Mouse (Mus musculus): ENCODE results near the gene Mfrp. TPM values are rescaled to one million over a fixed set of nuclear protein-coding genes. Genes with fewer than 3 reads are reported as not detected.

Mfrp gene
- total RNA-seq, 4 experiments from 2014 or later: 0.33 to 1.4 (median 0.95) TPM

DNA sequence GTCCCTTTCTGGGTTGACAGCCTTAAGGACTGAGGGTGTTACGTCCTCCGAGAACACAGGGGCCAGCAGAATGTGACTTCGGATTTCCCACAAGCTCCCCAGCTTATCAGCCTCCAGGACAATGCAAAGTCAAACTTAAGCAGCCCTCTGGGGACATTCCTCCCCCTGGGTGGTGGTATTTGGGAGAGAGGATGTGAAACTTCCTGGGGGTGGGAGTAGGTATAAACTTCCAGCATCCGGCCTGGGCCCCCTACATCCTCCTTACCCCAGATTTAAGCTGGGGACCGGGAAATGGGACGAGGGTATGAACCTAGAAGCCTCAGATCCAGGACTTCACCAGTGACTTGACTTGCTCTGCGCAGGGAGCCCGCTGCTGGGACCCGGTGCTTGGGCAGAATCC is 28.1 kb downstream of the Mfrp start:
- no peak for DNase-seq (ENCODE audit: low spot score in 2 of 2)

DNA sequence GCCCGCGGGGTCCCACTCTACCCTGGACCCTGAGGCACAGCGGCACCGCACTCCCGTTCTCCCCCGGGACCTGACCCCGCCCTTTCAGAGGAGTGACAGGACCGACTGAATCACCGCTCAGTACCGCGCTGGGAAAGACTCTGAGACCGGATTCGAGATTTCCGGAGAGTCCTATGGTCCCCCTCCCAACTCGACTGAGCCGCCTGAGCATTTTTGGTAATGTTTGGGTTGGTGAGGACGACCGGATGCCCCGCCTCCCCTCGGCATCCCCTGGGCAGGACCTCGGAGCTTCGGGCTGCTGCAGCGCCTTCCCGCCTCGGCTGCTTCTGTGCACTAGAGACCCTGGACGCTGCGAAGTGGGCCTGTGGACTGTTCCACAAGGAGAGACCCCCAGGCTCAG is 28.5 kb downstream of the Mfrp start:
- no peak for DNase-seq (ENCODE audit: low spot score in 2 of 2)

DNA sequence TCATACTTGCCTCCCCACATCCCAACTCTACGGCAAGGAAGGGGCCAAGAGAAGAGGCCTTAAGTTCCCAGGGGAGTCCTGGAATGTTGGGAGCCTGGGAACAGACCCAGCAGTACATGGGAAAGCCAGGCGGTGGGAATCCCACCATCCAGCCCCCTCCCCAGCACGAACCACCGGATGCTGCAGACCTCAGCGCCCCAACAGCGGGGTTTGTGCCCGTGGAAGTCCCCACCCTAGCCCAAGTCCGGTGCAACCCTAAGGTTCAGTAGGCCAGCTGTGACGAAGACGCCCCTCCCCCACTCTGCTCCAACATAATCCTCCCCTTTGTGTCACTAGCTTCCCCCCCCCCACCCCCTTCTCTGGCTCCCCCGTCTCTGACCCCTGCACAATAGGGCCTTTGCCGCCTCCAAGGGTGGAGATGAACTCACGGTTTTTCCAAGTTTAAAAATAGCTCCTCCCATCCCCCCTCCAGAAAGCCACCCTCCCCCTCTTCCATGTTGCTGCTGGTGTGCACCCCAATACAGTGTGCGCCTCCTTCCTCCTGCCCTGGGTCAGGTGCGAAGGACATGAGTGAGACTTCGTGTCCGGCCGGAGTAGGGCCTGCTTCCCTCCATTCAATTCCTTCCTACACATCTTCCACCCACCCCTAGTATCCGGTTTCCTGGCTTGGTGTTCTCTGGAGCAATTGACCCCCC is 29.2 kb downstream of the Mfrp start:
- DNase-seq (ENCODE audit: low spot score in 2 of 2): peak in 1 of 2 experiments; percentile 53

DNA sequence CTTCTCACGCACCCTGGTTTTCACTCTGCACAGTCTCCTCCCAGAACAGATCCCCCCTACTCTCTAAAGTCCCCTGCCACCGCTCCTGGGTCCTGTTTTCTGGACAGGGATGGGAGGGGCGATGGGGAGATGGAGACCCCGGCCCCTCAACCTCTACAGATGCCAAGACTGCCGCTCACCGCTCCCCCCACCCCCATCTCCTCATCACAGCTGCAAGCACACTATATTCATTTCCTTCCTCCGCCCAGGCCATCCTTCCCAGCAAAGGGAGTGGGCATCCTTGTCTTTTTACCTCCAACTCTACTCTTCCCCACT is 29.7 kb downstream of the Mfrp start:
- DNase-seq (ENCODE audit: low spot score in 2 of 2): no peak

GRCm38 (mm10) chr9:44132200-44132599 is 30.7 kb downstream of the Mfrp start:
- DNase-seq (ENCODE audit: low spot score in 2 of 2): no peak

DNA sequence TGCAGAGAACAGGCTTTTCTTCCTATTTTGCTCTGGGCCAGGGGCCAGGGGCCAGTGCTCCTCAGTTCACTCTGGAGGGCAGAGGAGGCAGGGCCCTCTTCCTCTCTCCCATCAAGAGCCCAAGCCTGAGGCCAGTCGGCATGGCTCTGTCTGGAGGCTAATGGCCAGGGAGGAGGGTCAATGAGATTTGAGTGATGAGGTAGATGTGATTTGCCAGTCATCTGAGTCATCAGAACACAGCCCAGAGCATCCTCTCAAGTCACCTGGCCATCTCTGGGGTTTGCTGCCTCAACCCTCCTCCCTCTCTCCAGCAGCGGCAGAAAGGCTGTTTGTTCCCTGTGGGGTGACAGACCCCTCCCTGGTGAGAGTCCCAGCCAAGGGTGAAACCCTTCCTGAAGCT is 31.8 kb downstream of the Mfrp start:
- no peak for DNase-seq (ENCODE audit: low spot score in 2 of 2)

GRCm38 (mm10) chr9:44134101-44134850 is 32.7 kb downstream of the Mfrp start, which contains the start of gene Mcam:
TSS of gene Mcam (plus strand) at chr9:44134469.
- no peak for DNase-seq (ENCODE audit: low spot score in 2 of 2)

- DNase-seq (ENCODE audit: low spot score in 2 of 2): no peak
Observed at GRCm38 (mm10) chr9:44134851-44135730, 33.6 kb downstream of the Mfrp start.

DNA sequence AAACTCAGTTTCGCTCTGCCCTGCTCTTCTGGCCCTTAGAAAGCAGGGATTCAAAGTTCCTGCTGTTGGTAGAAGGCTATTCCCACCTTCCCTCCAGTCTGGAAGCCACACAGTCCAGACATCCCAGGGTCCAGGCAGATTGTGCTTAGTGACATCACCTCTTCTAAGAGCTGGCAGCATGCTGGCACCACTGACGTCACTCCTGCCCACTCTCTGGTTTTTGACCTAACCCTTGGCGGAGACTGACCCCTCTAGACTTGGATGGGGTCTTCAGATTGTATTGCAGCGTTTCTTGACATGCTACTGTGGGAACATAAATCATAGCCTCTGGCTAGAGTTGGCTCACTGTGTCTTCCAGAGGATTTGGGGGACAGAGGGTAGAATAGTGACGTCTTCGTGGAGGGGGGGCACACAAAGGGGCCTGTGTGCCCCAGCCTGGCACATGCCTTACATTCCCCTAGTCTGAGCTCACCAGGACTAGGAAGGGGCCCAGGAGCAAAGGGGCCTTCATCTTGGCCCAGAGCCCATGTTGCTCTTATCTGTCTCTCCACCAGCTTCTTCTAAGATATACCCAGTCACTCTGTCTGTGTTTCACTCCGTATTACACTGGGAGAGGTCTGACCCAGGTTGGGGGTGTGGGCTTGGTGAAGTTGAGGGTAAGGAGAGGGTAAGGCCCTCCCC is 34.3 kb downstream of the Mfrp start:
- DNase-seq (ENCODE audit: low spot score in 2 of 2): no peak

- DNase-seq (ENCODE audit: low spot score in 2 of 2): no peak
Observed at GRCm38 (mm10) chr9:44137846-44138245, 36.3 kb downstream of the Mfrp start.

DNA sequence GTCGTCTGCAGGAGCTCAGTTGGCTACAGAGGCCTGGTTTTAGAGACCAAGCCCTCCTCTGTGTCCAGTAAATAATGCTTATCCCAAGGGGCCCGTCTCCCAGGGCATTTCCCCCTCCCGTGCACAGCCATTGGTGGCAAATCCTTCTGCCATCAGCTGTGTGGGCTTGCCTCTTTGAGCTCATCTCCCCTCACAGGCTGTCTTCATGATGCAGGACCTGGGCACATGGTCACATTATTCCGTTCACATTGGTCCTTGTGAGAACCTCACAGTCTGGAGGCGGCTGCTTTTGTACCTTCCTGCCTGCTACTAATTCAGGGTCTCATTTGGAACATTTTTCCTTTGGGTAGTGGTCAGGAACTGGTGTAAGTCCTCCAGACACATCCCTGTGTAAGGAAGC is 40.4 kb downstream of the Mfrp start:
- no peak for DNase-seq (ENCODE audit: low spot score in 2 of 2)

DNA sequence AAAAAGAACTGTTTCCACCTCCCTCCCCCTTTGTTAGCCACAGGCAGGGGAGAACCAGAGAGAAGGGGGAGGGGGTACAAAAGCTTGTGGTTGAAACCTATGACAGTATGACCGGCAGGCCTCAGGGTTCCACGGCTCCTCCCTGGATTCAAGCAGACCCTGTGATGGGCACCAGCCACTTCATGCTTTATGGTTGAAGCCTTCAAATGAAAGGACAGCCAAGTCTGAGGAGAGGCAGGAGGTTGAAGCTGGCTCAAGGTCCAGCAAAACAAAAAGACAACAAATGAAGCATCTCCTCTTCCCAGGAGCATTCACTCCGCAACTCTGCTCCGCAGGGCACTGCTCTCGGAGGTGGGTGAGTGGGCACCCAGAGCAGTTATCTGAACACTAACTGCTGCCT is 41.9 kb downstream of the Mfrp start:
- no peak for DNase-seq (ENCODE audit: low spot score in 2 of 2)

- no peak for DNase-seq (ENCODE audit: low spot score in 2 of 2)
Observed at GRCm38 (mm10) chr9:44144023-44144717, 42.6 kb downstream of the Mfrp start.

DNA sequence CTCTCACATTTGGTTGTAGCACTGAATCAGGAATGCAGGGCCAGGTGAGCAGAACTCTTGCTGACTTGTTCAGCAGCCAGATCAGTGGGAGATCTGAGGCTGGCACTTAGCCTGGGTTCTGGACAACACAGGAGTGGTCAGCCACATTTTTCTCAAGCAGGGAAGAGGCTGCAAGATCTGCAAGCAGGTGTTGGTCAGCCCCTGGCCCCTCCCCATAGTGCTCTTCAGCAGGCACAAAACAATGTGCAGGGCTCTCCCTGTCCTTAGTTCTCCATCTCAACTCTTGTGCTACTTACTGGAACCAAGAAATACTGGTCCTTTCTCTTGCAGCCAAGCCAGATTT is 43.2 kb downstream of the Mfrp start:
- DNase-seq (ENCODE audit: low spot score in 2 of 2): no peak

DNA sequence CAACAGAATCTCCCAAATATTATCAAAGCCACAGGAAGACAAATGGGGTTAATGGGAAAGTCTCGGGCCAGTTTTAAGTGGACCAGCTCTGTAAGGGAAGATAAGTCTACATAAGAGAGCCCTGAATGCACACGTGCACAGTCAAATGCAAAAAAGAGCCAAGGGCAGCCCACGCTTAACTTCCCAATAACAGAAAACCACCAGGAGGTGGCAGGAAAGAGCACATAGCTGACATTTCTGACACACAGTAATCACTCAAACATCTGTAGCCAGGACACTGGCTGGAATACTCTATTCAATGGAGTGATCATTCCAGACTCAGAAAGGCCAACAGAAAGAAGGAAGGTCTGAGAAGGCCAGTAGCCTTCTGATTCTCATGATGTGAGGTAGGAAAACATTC is 45.8 kb downstream of the Mfrp start:
- no peak for DNase-seq (ENCODE audit: low spot score in 2 of 2)

Other genes starting within 250 kb of the Mfrp start
- gene Thy1, start 58.3 kb upstream of the Mfrp start, total RNA-seq (2022): 1,000 to 10,000 TPM in 2 of 4 experiments, 100 to 1,000 TPM in 2; 838 to 6,022 (median 3,337) TPM
- gene Usp2, start 34.7 kb upstream of the Mfrp start, total RNA-seq (2022): 100 to 1,000 TPM in 1 of 4 experiments, 10 to 100 TPM in 3; 82.1 to 101 (median 90.9) TPM
- 10 to 100 TPM; 14.6 to 23.4 (median 18.8) TPM for gene C1qtnf5, start 5.5 kb downstream of the Mfrp start, total RNA-seq (2022)
- gene Gm49380, start 11.8 kb downstream of the Mfrp start, total RNA-seq (2022): 1 to 10 TPM in 1 of 4 experiments, under 1 TPM in 3; 0.43 to 1.1 (median 0.58) TPM
- gene Rnf26, start 11.8 kb downstream of the Mfrp start, total RNA-seq (2022): 10 to 100 TPM; 27.2 to 31.7 (median 28.4) TPM
- gene Mcam, start 32.7 kb downstream of the Mfrp start, total RNA-seq (2022): 10 to 100 TPM; 13.3 to 16.8 (median 14.8) TPM
- gene Cbl, start 132.3 kb downstream of the Mfrp start, total RNA-seq (2022): 10 to 100 TPM; 58.7 to 75.3 (median 65.0) TPM
- gene Ccdc153, start 138.9 kb downstream of the Mfrp start, total RNA-seq (2022): 10 to 100 TPM in 1 of 4 experiments, 1 to 10 TPM in 3; 2.4 to 10.2 (median 4.0) TPM
- 1 to 10 TPM in 3 of 4 experiments, under 1 TPM in 1; 0.49 to 2.0 (median 1.1) TPM for gene Pdzd3, start 149.7 kb downstream of the Mfrp start, total RNA-seq (2022)
- gene Nlrx1, start 166.9 kb downstream of the Mfrp start, total RNA-seq (2022): 10 to 100 TPM in 3 of 4 experiments, 1 to 10 TPM in 1; 8.7 to 13.1 (median 10.5) TPM
- gene Abcg4, start 186.9 kb downstream of the Mfrp start, total RNA-seq (2022): 10 to 100 TPM; 69.2 to 77.6 (median 71.1) TPM
- 10 to 100 TPM; 32.0 to 40.3 (median 38.4) TPM for gene Hinfp, start 203.9 kb downstream of the Mfrp start, total RNA-seq (2022)
- gene C2cd2l, start 218.6 kb downstream of the Mfrp start, total RNA-seq (2022): 100 to 1,000 TPM; 177 to 228 (median 205) TPM
- gene Dpagt1, start 224.3 kb downstream of the Mfrp start, total RNA-seq (2022): 10 to 100 TPM; 15.1 to 19.7 (median 16.1) TPM
- gene H2afx, start 233.0 kb downstream of the Mfrp start, total RNA-seq (2022): 10 to 100 TPM; 40.3 to 44.3 (median 41.6) TPM
- gene Hmbs, start 242.5 kb downstream of the Mfrp start, total RNA-seq (2022): 10 to 100 TPM; 20.2 to 26.9 (median 25.3) TPM